Mouse (Mus musculus): ENCODE results near the gene Galnt7. TPM values are rescaled to one million over a fixed set of nuclear protein-coding genes. Genes with fewer than 3 reads are reported as not detected.

The Galnt7 gene
- polyA plus RNA-seq, 1 experiment from 2014 or later: 10.1 TPM

Other genes with a start within 250 kb of the Galnt7 start
- gene Scrg1, start 197.1 kb downstream of the Galnt7 start, polyA plus RNA-seq (2015; fragmentation: Nextera tagmentation; extraction: Ambion mirVana): 14.2 and 14.8 TPM in 2 replicates
- 78.6 and 81.8 TPM in 2 replicates for gene Sap30, start 165.2 kb downstream of the Galnt7 start, polyA plus RNA-seq (2015; fragmentation: Nextera tagmentation; extraction: Ambion mirVana)
- 225 and 249 TPM in 2 replicates for gene Hmgb2, start 141.1 kb downstream of the Galnt7 start, polyA plus RNA-seq (2015; fragmentation: Nextera tagmentation; extraction: Ambion mirVana)

Data from forebrain, embryonic 15.5 days (tissue).